Mouse (Mus musculus) MEL (cell line): ENCODE data around the gene Tpm1. TPM values are rescaled to one million over a fixed set of nuclear protein-coding genes. Genes with fewer than 3 reads are reported as not detected.

Experiments
- DNase-seq: peaks from one replicate; pipeline ENCODE4 v3.0.0; 2011; ENCODE audit warnings: low read depth, low spot score
- H3K27ac ChIP-seq: 2 replicates; pipeline ENCODE4 v1.5.1; 2012; ENCODE audit warnings: low read depth, mild to moderate bottlenecking, control low read depth, low read length, moderate library complexity; ENCODE audit not compliant: control insufficient read depth
- H3K27me3 ChIP-seq, 2 experiments: fragments of 150-350 bp in 1 of 2; sonication (generic) in 1 of 2; 2 replicates each; pipeline ENCODE4 v1.6.1; 2012; ENCODE audit warnings: low read length in 2 of 2, mild to moderate bottlenecking in 2 of 2, improper control_type of control experiment in 1 of 2, moderate library complexity in 1 of 2; ENCODE audit not compliant: insufficient read depth in 2 of 2, control insufficient read depth in 1 of 2
- H3K36me3 ChIP-seq, 2 experiments: 2 replicates each; pipeline ENCODE4 v1.6.1; 2012 to 2014; ENCODE audit warnings: low read length in 2 of 2, improper control_type of control experiment in 1 of 2, inconsistent platforms in 1 of 2, mild to moderate bottlenecking in 1 of 2; ENCODE audit not compliant: insufficient read depth in 2 of 2, control insufficient read depth in 1 of 2
- H3K4me1 ChIP-seq, 2 experiments: fragments of 150-350 bp in 1 of 2; sonication (generic) in 1 of 2; 2 replicates each; pipeline ENCODE4 v1.6.1; 2012; ENCODE audit warnings: low read length in 2 of 2, improper control_type of control experiment in 1 of 2, mild to moderate bottlenecking in 1 of 2; ENCODE audit not compliant: insufficient read depth in 2 of 2, control insufficient read depth in 1 of 2
- H3K4me3 ChIP-seq, 2 experiments: fragments of 150-350 bp in 1 of 2; sonication (generic) in 1 of 2; 2 replicates each; pipeline ENCODE4 v1.5.1; 2012; ENCODE audit warnings: low read depth in 2 of 2, low read length in 2 of 2, mild to moderate bottlenecking in 2 of 2, moderate library complexity in 2 of 2, control low read depth in 1 of 2, improper control_type of control experiment in 1 of 2; ENCODE audit not compliant: control insufficient read depth in 1 of 2, insufficient read depth in 1 of 2
- H3K79me2 ChIP-seq: 2 replicates; pipeline ENCODE4 v1.6.1; 2012; ENCODE audit warnings: mild to moderate bottlenecking, low read length, moderate library complexity; ENCODE audit not compliant: control insufficient read depth, poor library complexity, insufficient read depth
- H3K9ac ChIP-seq: 2 replicates; pipeline ENCODE4 v1.6.1; 2012; ENCODE audit warnings: low read depth, mild to moderate bottlenecking, control low read depth, low read length, moderate library complexity; ENCODE audit not compliant: control insufficient read depth, poor library complexity, severe bottlenecking
- H3K9me3 ChIP-seq: fragments of 150-350 bp; sonication (generic); replicated peaks from 2 replicates; pipeline ENCODE4 v1.6.1; 2012; ENCODE audit warnings: mild to moderate bottlenecking, low read length, improper control_type of control experiment, moderate library complexity; ENCODE audit not compliant: insufficient read depth
- CTCF ChIP-seq, 3 experiments: IDR thresholded peaks in 2 of 3; conservative IDR thresholded peaks in 1 of 3; 2 replicates each; pipeline ENCODE4 v1.5.1; 2011 to 2012; ENCODE audit warnings: low read length in 3 of 3, low read depth in 2 of 3, mild to moderate bottlenecking in 2 of 3, improper control_type of control experiment in 1 of 3, inconsistent platforms in 1 of 3, mixed read lengths in 1 of 3, moderate library complexity in 1 of 3; ENCODE audit not compliant: control insufficient read depth in 1 of 3, insufficient read depth in 1 of 3, poor library complexity in 1 of 3, severe bottlenecking in 1 of 3
- E2F4 ChIP-seq: IDR thresholded peaks from 2 replicates; pipeline ENCODE4 v1.6.1; 2011; ENCODE audit warnings: low read depth, low read length, improper control_type of control experiment, borderline replicate concordance
- ETS1 ChIP-seq: IDR thresholded peaks from 2 replicates; pipeline ENCODE4 v1.6.1; 2012; ENCODE audit warnings: low read depth, mild to moderate bottlenecking, inconsistent platforms, low read length, improper control_type of control experiment, moderate library complexity
- GABPA ChIP-seq: IDR thresholded peaks from 2 replicates; pipeline ENCODE4 v1.6.1; 2012; ENCODE audit warnings: low read depth, mild to moderate bottlenecking, inconsistent platforms, low read length, improper control_type of control experiment, moderate library complexity
- GATA1 ChIP-seq: IDR thresholded peaks from 2 replicates; pipeline ENCODE4 v1.6.1; 2011; ENCODE audit warnings: low read depth, low read length, improper control_type of control experiment
- HCFC1 ChIP-seq: IDR thresholded peaks from 2 replicates; pipeline ENCODE4 v1.6.1; 2012; ENCODE audit warnings: low read depth, mild to moderate bottlenecking, inconsistent platforms, low read length, improper control_type of control experiment, moderate library complexity
- JUND ChIP-seq: IDR thresholded peaks from 2 replicates; pipeline ENCODE4 v1.6.1; 2011; ENCODE audit warnings: low read depth, mild to moderate bottlenecking, improper control_type of control experiment, low read length
- KAT2A ChIP-seq: conservative IDR thresholded peaks from 2 replicates; pipeline ENCODE4 v1.6.1; 2012; ENCODE audit warnings: low read depth, low read length, improper control_type of control experiment, inconsistent platforms
- MAFK ChIP-seq: IDR thresholded peaks from 2 replicates; pipeline ENCODE4 v1.6.1; 2011; ENCODE audit warnings: low read depth, mild to moderate bottlenecking, low read length, improper control_type of control experiment, borderline replicate concordance
- MAZ ChIP-seq: IDR thresholded peaks from 2 replicates; pipeline ENCODE4 v1.6.1; 2012; ENCODE audit warnings: low read depth, mild to moderate bottlenecking, inconsistent platforms, low read length, improper control_type of control experiment
- MEF2A ChIP-seq: IDR thresholded peaks from 2 replicates; pipeline ENCODE4 v1.6.1; 2014; ENCODE audit warnings: low read depth, mild to moderate bottlenecking, inconsistent platforms, low read length, improper control_type of control experiment; ENCODE audit not compliant: poor library complexity, insufficient replicate concordance, severe bottlenecking; ENCODE audit errors: extremely low read depth
- MXI1 ChIP-seq: IDR thresholded peaks from 2 replicates; pipeline ENCODE4 v1.6.1; 2011; ENCODE audit warnings: mild to moderate bottlenecking, low read depth, low read length, improper control_type of control experiment
- MYB ChIP-seq: IDR thresholded peaks from 2 replicates; pipeline ENCODE4 v1.6.1; 2011; ENCODE audit warnings: mild to moderate bottlenecking, low read depth, low read length, improper control_type of control experiment
- MYC ChIP-seq: IDR thresholded peaks from 2 replicates; pipeline ENCODE4 v1.6.1; 2011; ENCODE audit warnings: low read depth, mild to moderate bottlenecking, low read length, improper control_type of control experiment, moderate library complexity
- NRF1 ChIP-seq: IDR thresholded peaks from 2 replicates; pipeline ENCODE4 v1.6.1; 2014; ENCODE audit warnings: low read depth, mild to moderate bottlenecking, inconsistent platforms, low read length, improper control_type of control experiment, moderate library complexity; ENCODE audit not compliant: poor library complexity, insufficient read depth, severe bottlenecking
- POLR2A ChIP-seq, 2 experiments: IDR thresholded peaks; 2 replicates each; pipeline ENCODE4 v1.6.1; 2011 to 2012; ENCODE audit warnings: low read length in 2 of 2, mild to moderate bottlenecking in 2 of 2, control low read depth in 1 of 2, improper control_type of control experiment in 1 of 2, low read depth in 1 of 2, moderate library complexity in 1 of 2; ENCODE audit not compliant: control insufficient read depth in 1 of 2, insufficient read depth in 1 of 2, poor library complexity in 1 of 2
- POLR2AphosphoS2 ChIP-seq: IDR thresholded peaks from 2 replicates; pipeline ENCODE4 v1.6.1; 2011; ENCODE audit warnings: low read length, improper control_type of control experiment
- SIN3A ChIP-seq: IDR thresholded peaks from 2 replicates; pipeline ENCODE4 v1.6.1; 2012; ENCODE audit warnings: low read length, improper control_type of control experiment, inconsistent platforms
- SMC3 ChIP-seq: IDR thresholded peaks from 2 replicates; pipeline ENCODE4 v1.6.1; 2011; ENCODE audit warnings: low read depth, low read length, improper control_type of control experiment
- TAL1 ChIP-seq: IDR thresholded peaks from 2 replicates; pipeline ENCODE4 v1.6.1; 2012; ENCODE audit warnings: mild to moderate bottlenecking, inconsistent platforms, low read length, moderate library complexity, mixed read lengths
- TBP ChIP-seq: IDR thresholded peaks from 2 replicates; pipeline ENCODE4 v1.8.0; 2011; ENCODE audit warnings: low read depth, low read length, improper control_type of control experiment
- USF1 ChIP-seq: IDR thresholded peaks from 2 replicates; pipeline ENCODE4 v1.6.1; 2014; ENCODE audit warnings: low read depth, mild to moderate bottlenecking, inconsistent platforms, low read length, improper control_type of control experiment, moderate library complexity
- USF2 ChIP-seq, 2 experiments: IDR thresholded peaks; 2 replicates each; pipeline ENCODE4 v1.6.1; 2011 to 2012; ENCODE audit warnings: improper control_type of control experiment in 2 of 2, low read length in 2 of 2, borderline replicate concordance in 1 of 2, inconsistent platforms in 1 of 2, low read depth in 1 of 2, mild to moderate bottlenecking in 1 of 2; ENCODE audit not compliant: insufficient read depth in 1 of 2
- ZC3H11A ChIP-seq: IDR thresholded peaks from 2 replicates; pipeline ENCODE4 v1.6.1; 2012; ENCODE audit warnings: low read depth, mild to moderate bottlenecking, inconsistent platforms, low read length, improper control_type of control experiment
- ZMIZ1 ChIP-seq: IDR thresholded peaks from 2 replicates; pipeline ENCODE4 v1.6.1; 2012; ENCODE audit warnings: low read depth, mild to moderate bottlenecking, inconsistent platforms, low read length, improper control_type of control experiment, moderate library complexity
- ZNF384 ChIP-seq: IDR thresholded peaks from 2 replicates; pipeline ENCODE4 v1.6.1; 2012; ENCODE audit warnings: low read depth, mild to moderate bottlenecking, inconsistent platforms, low read length, improper control_type of control experiment
- polyA plus RNA-seq, 2 experiments: library from polyadenylated mRNA; stranded (reverse) in 1 of 2; unstranded in 1 of 2; fragments of >175 nt in 1 of 2; fragments of >200 nt in 1 of 2; gene quantifications; 2 replicates each; pipeline versions ENCODE4 v1.2.1 to v1.2.4; 2012; ENCODE audit warnings: low replicate concordance in 2 of 2, low read depth in 1 of 2; ENCODE audit not compliant: insufficient read length in 2 of 2, insufficient read depth in 1 of 2, missing spikeins in 1 of 2
- total RNA-seq: library from RNA; depleted of rRNA; stranded (reverse); fragments of 300-350 nt; gene quantifications from 2 replicates; pipeline ENCODE4 v1.2.3, GENCODE M21; 2012

Gene Tpm1
- total and polyA plus RNA-seq, 3 experiments, result 38.2 to 113 TPM; not detected in 1

DNA sequence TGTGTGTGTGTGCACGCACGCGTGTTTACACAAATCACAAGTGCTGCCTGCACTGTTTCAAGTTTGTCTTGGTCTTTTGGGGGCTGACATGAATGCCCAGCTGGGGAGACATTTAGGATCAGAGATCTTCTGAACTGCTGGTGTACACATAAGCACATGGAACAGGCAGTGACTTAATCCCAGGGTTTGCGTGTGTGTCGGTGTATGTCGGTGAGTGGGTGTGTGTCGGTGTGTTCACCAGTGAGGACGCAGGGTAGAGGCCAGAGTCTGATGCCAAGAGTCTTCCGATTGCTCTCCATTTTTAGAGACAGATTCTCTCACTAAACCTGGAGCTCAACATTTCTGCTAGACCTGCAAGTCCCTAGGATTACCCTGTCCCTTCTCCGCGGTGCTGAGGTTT lies 41.9 kb upstream of the Tpm1 start:
- Histone ChIP-seq H3K36me3 (no peaks in the 10 kb centered on the region), H3K27ac (no peak overlapping the region), H3K4me3 (no peak overlapping the region), H3K9me3 (no peaks in the 10 kb centered on the region), H3K79me2 (no peaks in the 10 kb centered on the region)
- no peak for DNase-seq
- TF ChIP-seq ZNF384, result no peak
- no peak for TF ChIP-seq NRF1
- no peak for TF ChIP-seq USF2 (IDR thresholded peaks at IDR 0.05; ENCODE audit: borderline replicate concordance in 1 of 2, insufficient read depth in 1 of 2, low read depth in 1 of 2, low read length in 2 of 2)
- TF ChIP-seq USF1, result no peak
- no peak for TF ChIP-seq SMC3
- TF ChIP-seq MAFK, result no peak
- TF ChIP-seq ETS1, result no peak
- TF ChIP-seq ZC3H11A, result no peak
- TF ChIP-seq ZMIZ1, result no peak
- TF ChIP-seq TBP, result no peak
- no peak for TF ChIP-seq MAZ
- TF ChIP-seq MYC, result no peak
- TF ChIP-seq MXI1, result no peak
- TF ChIP-seq CTCF (IDR thresholded peaks at IDR 0.05 in 2 of 3, conservative IDR thresholded peaks at IDR 0.05 in 1 of 3; ENCODE audit: control insufficient read depth in 1 of 3, insufficient read depth in 1 of 3, low read depth in 2 of 3, low read length in 3 of 3, poor library complexity in 1 of 3, severe bottlenecking in 1 of 3), result no peak
- TF ChIP-seq, all 39 proteins: peak for 0
- Histone ChIP-seq H3K4me1 (no peaks in the 10 kb centered on the region), H3K27me3 (no peaks in the 10 kb centered on the region), H3K9ac (no peak overlapping the region)

DNA sequence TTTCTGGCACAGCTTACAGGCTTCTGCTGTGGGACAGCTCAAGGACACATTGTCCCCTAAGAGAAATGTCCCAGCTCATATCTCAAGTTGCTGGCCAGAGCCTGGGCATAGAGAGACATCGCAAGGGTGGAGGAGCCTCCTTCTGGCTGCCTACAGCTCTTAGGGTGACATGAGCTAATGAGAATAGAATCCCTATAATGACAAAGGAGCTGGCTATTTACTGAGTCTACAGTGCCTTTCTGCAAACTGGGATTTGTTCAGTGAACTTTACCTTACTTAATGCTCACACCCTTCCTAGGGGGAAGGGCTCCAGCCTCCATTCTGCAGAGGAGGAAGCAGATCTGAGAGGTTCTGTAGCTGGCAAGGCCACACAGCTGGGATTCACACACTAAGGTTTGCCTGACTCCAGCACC lies 41.4 kb upstream of the Tpm1 start:
- H3K27me3 ChIP-seq, result no peaks in the 10 kb centered on the region

GRCm38 (mm10) chr9:67089167-67089566 lies 40.0 kb upstream of the Tpm1 start:
- no peaks in the 10 kb centered on the region for H3K79me2 ChIP-seq
- H3K9ac ChIP-seq, result no peak overlapping the region
- no peak for DNase-seq

More for the DNA sequence above, 41.4 kb upstream of the Tpm1 start:
- DNase-seq, result no peak
- Histone ChIP-seq H3K9ac (no peak overlapping the region), H3K79me2 (no peaks in the 10 kb centered on the region), H3K4me3 (no peak overlapping the region), H3K27ac (no peak overlapping the region), H3K9me3 (no peaks in the 10 kb centered on the region), H3K36me3 (no peaks in the 10 kb centered on the region), H3K4me1 (no peaks in the 10 kb centered on the region)
- TF ChIP-seq KAT2A (no peak), HCFC1 (no peak), POLR2A (IDR thresholded peaks at IDR 0.05; ENCODE audit: control insufficient read depth in 1 of 2, insufficient read depth in 1 of 2, low read depth in 1 of 2, low read length in 2 of 2, poor library complexity in 1 of 2) (no peak), MYC (no peak)

More at GRCm38 (mm10) chr9:67089167-67089566, 40.0 kb upstream of the Tpm1 start:
- H3K4me1 ChIP-seq, result no peaks in the 10 kb centered on the region
- no peak overlapping the region for H3K4me3 ChIP-seq
- H3K27ac ChIP-seq, result no peak overlapping the region
- TF ChIP-seq USF1 (no peak), MEF2A (no peak), ZMIZ1 (no peak), ZNF384 (no peak), GABPA (no peak), JUND (no peak), E2F4 (no peak), GATA1 (no peak), POLR2AphosphoS2 (no peak), TAL1 (no peak), SIN3A (no peak), MAFK (no peak), MYB (no peak)
- H3K27me3 ChIP-seq, result no peaks in the 10 kb centered on the region
- no peaks in the 10 kb centered on the region for H3K9me3 ChIP-seq
- no peaks in the 10 kb centered on the region for H3K36me3 ChIP-seq
